Mouse (Mus musculus) hindbrain, embryonic 16.5 days (tissue): ENCODE measurements around the gene Twist2. TPM values are rescaled to one million over a fixed set of nuclear protein-coding genes. Genes with fewer than 3 reads are reported as not detected.

Experiments
- ATAC-seq: fragments of 200-750 bp; cut with Nextera tagmentation; 2 replicates; pipeline ENCODE4 v1.8.0; 2017; ENCODE audit warnings: moderate TSS enrichment, moderate library complexity
- H3K27ac ChIP-seq: fragments of 300-500 bp; sonication (generic); 2 replicates; pipeline ENCODE4 v1.5.1; 2014; ENCODE audit warnings: low read depth, mild to moderate bottlenecking, control low read depth, low read length, moderate library complexity
- H3K27me3 ChIP-seq: fragments of 300-500 bp; sonication (generic); replicated peaks from 2 replicates; pipeline ENCODE4 v1.6.1; 2014; ENCODE audit warnings: low read length; ENCODE audit not compliant: control insufficient read depth, insufficient read depth
- H3K36me3 ChIP-seq: fragments of 300-500 bp; sonication (generic); 2 replicates; pipeline ENCODE4 v1.6.1; 2014; ENCODE audit warnings: mild to moderate bottlenecking, low read length, moderate library complexity, mixed read lengths; ENCODE audit not compliant: control insufficient read depth, insufficient read depth
- H3K4me1 ChIP-seq: fragments of 300-500 bp; sonication (generic); 2 replicates; pipeline ENCODE4 v1.6.1; 2014; ENCODE audit warnings: low read depth, low read length; ENCODE audit not compliant: control insufficient read depth, insufficient read depth
- H3K4me2 ChIP-seq: fragments of 300-500 bp; sonication (generic); 2 replicates; pipeline ENCODE4 v1.6.1; 2014; ENCODE audit warnings: mild to moderate bottlenecking, low read length, control low read depth, moderate library complexity
- H3K4me3 ChIP-seq: fragments of 300-500 bp; sonication (generic); 2 replicates; pipeline ENCODE4 v1.5.1; 2014; ENCODE audit warnings: mild to moderate bottlenecking, low read length, control low read depth, moderate library complexity
- H3K9ac ChIP-seq: fragments of 300-500 bp; sonication (generic); 2 replicates; pipeline ENCODE4 v1.6.1; 2014; ENCODE audit warnings: low read depth, mild to moderate bottlenecking, control low read depth, low read length, moderate library complexity
- H3K9me3 ChIP-seq: fragments of 300-500 bp; sonication (generic); 2 replicates; pipeline ENCODE4 v1.6.1; 2014; ENCODE audit warnings: mild to moderate bottlenecking, low read length, moderate library complexity; ENCODE audit not compliant: control insufficient read depth
- WGBS: fragments of 180-500 bp; shearing (Covaris S2); extraction: QIAGEN DNeasy Blood & Tissue Kit; methylation state at CpG from one replicate; pipeline ENCODE4 v1.1.7; 2014; 5-methylcytosine and 5-hydroxymethylcytosine counted together
- polyA plus RNA-seq: library from polyadenylated mRNA; unstranded; fragments of >200 nt; fragmentation: Nextera tagmentation; extraction: Ambion mirVana; gene quantifications from 2 replicates; pipeline ENCODE4 v1.2.1, GENCODE M21; 2015

The Twist2 gene
- polyA plus RNA-seq, 1 experiment from 2014 or later: 2.0 TPM

GRCm38 (mm10) chr1:91825261-91825660 lies 24.0 kb downstream of the Twist2 start:
- no peak overlapping the region for H3K4me2 ChIP-seq
- no peak for ATAC-seq
- no peak overlapping the region for H3K9ac ChIP-seq
- H3K4me3 ChIP-seq: no peak overlapping the region
- no peaks in the 10 kb centered on the region for H3K27me3 ChIP-seq
- H3K27ac ChIP-seq: no peak overlapping the region
- H3K36me3 ChIP-seq: no peaks in the 10 kb centered on the region
- H3K4me1 ChIP-seq: 0 out of 2 replicates have a peak, but pooled peaks cover 4% of the 10 kb centered on the region
- no peaks in the 10 kb centered on the region for H3K9me3 ChIP-seq
- 82% methylated on average over 3 of the region's 4 CpGs for WGBS

GRCm38 (mm10) chr1:91831978-91832377 lies 30.7 kb downstream of the Twist2 start:
- no peaks in the 10 kb centered on the region for H3K36me3 ChIP-seq
- 92% methylated on average over 7 of the region's 7 CpGs for WGBS

GRCm38 (mm10) chr1:91839557-91839956 lies 38.3 kb downstream of the Twist2 start:
- H3K4me1 ChIP-seq: no peaks in the 10 kb centered on the region; the same call in 1 of the 2 replicates
- peaks cover 5% of the 10 kb centered on the region; the same call in 1 of the 2 replicates for H3K9me3 ChIP-seq
- no peak overlapping the region for H3K4me3 ChIP-seq
- no peaks in the 10 kb centered on the region for H3K36me3 ChIP-seq
- no peak overlapping the region for H3K9ac ChIP-seq
- no peak overlapping the region; the same call in 1 of the 2 replicates for H3K27ac ChIP-seq
- no peak overlapping the region for H3K4me2 ChIP-seq
- WGBS: 86% methylated on average over 6 of the region's 6 CpGs
- no peak for ATAC-seq
- no peaks in the 10 kb centered on the region for H3K27me3 ChIP-seq

More at GRCm38 (mm10) chr1:91831978-91832377, 30.7 kb downstream of the Twist2 start:
- Histone ChIP-seq H3K27me3 (no peaks in the 10 kb centered on the region), H3K4me2 (no peak overlapping the region), H3K27ac (no peak overlapping the region), H3K9me3 (no peaks in the 10 kb centered on the region), H3K9ac (no peak overlapping the region), H3K4me1 (no peaks in the 10 kb centered on the region), H3K4me3 (no peak overlapping the region)
- no peak for ATAC-seq

GRCm38 (mm10) chr1:91839979-91840378 lies 38.7 kb downstream of the Twist2 start:
- H3K4me3 ChIP-seq: no peak overlapping the region
- H3K9ac ChIP-seq: no peak overlapping the region
- 0 out of 2 replicates have a peak, but pooled peaks have one; percentile 40 for ATAC-seq

GRCm38 (mm10) chr1:91844236-91844635 lies 43.0 kb downstream of the Twist2 start:
- Histone ChIP-seq H3K9ac (no peak overlapping the region), H3K4me1 (peaks cover 5% of the 10 kb centered on the region; the same call in 1 of the 2 replicates), H3K27me3 (no peaks in the 10 kb centered on the region; the same call in 1 of the 2 replicates), H3K4me2 (no peak overlapping the region), H3K9me3 (peaks cover 5% of the 10 kb centered on the region; the same call in 1 of the 2 replicates), H3K4me3 (no peak overlapping the region), H3K36me3 (no peaks in the 10 kb centered on the region), H3K27ac (no peak overlapping the region)
- WGBS: 88% methylated on average over 4 of the region's 4 CpGs
- ATAC-seq: no peak

More at GRCm38 (mm10) chr1:91839979-91840378, 38.7 kb downstream of the Twist2 start:
- H3K27me3 ChIP-seq: no peaks in the 10 kb centered on the region
- H3K36me3 ChIP-seq: no peaks in the 10 kb centered on the region
- peaks cover 5% of the 10 kb centered on the region; the same call in 1 of the 2 replicates for H3K9me3 ChIP-seq
- no peak overlapping the region for H3K4me2 ChIP-seq
- WGBS: 73% methylated on average over 6 of the region's 6 CpGs
- H3K27ac ChIP-seq: no peak overlapping the region; the same call in 1 of the 2 replicates
- H3K4me1 ChIP-seq: no peaks in the 10 kb centered on the region; the same call in 1 of the 2 replicates

- Histone ChIP-seq H3K4me3 (no peak overlapping the region), H3K9me3 (peaks cover 5% of the 10 kb centered on the region; the same call in 1 of the 2 replicates), H3K27ac (no peak overlapping the region), H3K4me1 (peaks cover 5% of the 10 kb centered on the region; the same call in 1 of the 2 replicates), H3K4me2 (no peak overlapping the region), H3K36me3 (no peaks in the 10 kb centered on the region), H3K9ac (no peak overlapping the region), H3K27me3 (no peaks in the 10 kb centered on the region; the same call in 1 of the 2 replicates)
- no peak for ATAC-seq
- WGBS: 56% methylated on average over 8 of the region's 8 CpGs
Observed at GRCm38 (mm10) chr1:91844681-91845379, 43.6 kb downstream of the Twist2 start.

- Histone ChIP-seq H3K27me3 (no peaks in the 10 kb centered on the region; the same call in 1 of the 2 replicates), H3K9ac (no peak overlapping the region), H3K4me1 (peaks cover 5% of the 10 kb centered on the region; the same call in 1 of the 2 replicates), H3K27ac (no peak overlapping the region), H3K4me2 (no peak overlapping the region), H3K9me3 (peaks cover 5% of the 10 kb centered on the region; the same call in 1 of the 2 replicates), H3K36me3 (no peaks in the 10 kb centered on the region), H3K4me3 (no peak overlapping the region)
- 78% methylated on average over 9 of the region's 9 CpGs for WGBS
- no peak for ATAC-seq
Observed at GRCm38 (mm10) chr1:91845380-91845957, 44.2 kb downstream of the Twist2 start.

- WGBS: 76% methylated on average over 7 of the region's 7 CpGs
- Histone ChIP-seq H3K27ac (no peak overlapping the region), H3K36me3 (no peaks in the 10 kb centered on the region), H3K27me3 (no peaks in the 10 kb centered on the region; the same call in 1 of the 2 replicates), H3K9me3 (no peaks in the 10 kb centered on the region), H3K4me1 (no peaks in the 10 kb centered on the region), H3K4me3 (no peak overlapping the region), H3K9ac (no peak overlapping the region), H3K4me2 (no peak overlapping the region)
- ATAC-seq: no peak
Observed at GRCm38 (mm10) chr1:91851300-91851699, 50.0 kb downstream of the Twist2 start.
